Mouse (Mus musculus): ENCODE measurements around the gene Crp. TPM values are rescaled to one million over a fixed set of nuclear protein-coding genes. Genes with fewer than 3 reads are reported as not detected.
A peak's percentile ranks its signal among the peaks of the same experiment; 100 is the strongest.

The Crp gene
- polyA plus RNA-seq, 1 experiment from 2014 or later: 1.6 TPM

DNA sequence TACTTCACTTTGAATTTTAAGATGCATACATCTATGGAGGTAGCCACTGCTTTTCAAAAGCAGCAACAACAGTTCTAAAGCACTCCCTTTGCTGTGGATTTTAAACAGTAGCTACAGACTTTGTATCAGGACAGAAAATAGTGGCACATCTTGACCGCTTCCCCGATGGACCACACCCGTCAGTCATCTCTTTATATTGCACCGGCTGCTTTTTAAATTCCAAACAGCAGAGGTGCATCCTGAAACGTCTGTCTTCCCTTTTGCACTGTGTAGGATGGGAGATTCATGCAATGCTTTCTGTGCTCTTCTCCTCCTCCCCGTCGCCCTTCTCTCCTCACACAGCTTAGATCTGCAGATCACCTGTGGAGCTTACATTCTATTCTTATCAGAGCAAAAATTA, 57.3 kb downstream of the Crp start:
- no peak for ATAC-seq
- H3K4me2 ChIP-seq (replicated peaks): no peak overlapping the region

GRCm38 (mm10) chr1:172759525-172759924, 61.7 kb downstream of the Crp start:
- Histone ChIP-seq H3K36me3 (no peaks in the 10 kb centered on the region), H3K4me2 (replicated peaks) (no peak overlapping the region), H3K27ac (no peak overlapping the region), H3K27me3 (replicated peaks) (no peaks in the 10 kb centered on the region), H3K4me3 (replicated peaks) (no peak overlapping the region), H3K9ac (no peak overlapping the region), H3K4me1 (replicated peaks) (no peaks in the 10 kb centered on the region), H3K9me3 (no peaks in the 10 kb centered on the region)
- no peak for ATAC-seq
- 74% methylated on average over 1 of the region's 1 CpGs for WGBS

More for the DNA sequence above, 57.3 kb downstream of the Crp start:
- H3K36me3 ChIP-seq: no peaks in the 10 kb centered on the region
- no peaks in the 10 kb centered on the region for H3K27me3 ChIP-seq (replicated peaks)
- H3K27ac ChIP-seq: no peak overlapping the region
- no peak overlapping the region for H3K9ac ChIP-seq
- no peak overlapping the region for H3K4me3 ChIP-seq (replicated peaks)
- 74% methylated on average over 7 of the region's 7 CpGs for WGBS
- no peaks in the 10 kb centered on the region for H3K9me3 ChIP-seq
- H3K4me1 ChIP-seq (replicated peaks): no peaks in the 10 kb centered on the region

- no peak overlapping the region for H3K27ac ChIP-seq
- no peak overlapping the region for H3K9ac ChIP-seq
- no peak for ATAC-seq
- WGBS: 89% methylated on average over 5 of the region's 5 CpGs
- no peaks in the 10 kb centered on the region for H3K4me1 ChIP-seq (replicated peaks)
- no peaks in the 10 kb centered on the region for H3K27me3 ChIP-seq (replicated peaks)
- H3K4me3 ChIP-seq (replicated peaks): no peak overlapping the region
- H3K4me2 ChIP-seq (replicated peaks): no peak overlapping the region
- no peaks in the 10 kb centered on the region for H3K9me3 ChIP-seq
- H3K36me3 ChIP-seq: no peaks in the 10 kb centered on the region
Measured at GRCm38 (mm10) chr1:172779195-172779594, 81.3 kb downstream of the Crp start.

DNA sequence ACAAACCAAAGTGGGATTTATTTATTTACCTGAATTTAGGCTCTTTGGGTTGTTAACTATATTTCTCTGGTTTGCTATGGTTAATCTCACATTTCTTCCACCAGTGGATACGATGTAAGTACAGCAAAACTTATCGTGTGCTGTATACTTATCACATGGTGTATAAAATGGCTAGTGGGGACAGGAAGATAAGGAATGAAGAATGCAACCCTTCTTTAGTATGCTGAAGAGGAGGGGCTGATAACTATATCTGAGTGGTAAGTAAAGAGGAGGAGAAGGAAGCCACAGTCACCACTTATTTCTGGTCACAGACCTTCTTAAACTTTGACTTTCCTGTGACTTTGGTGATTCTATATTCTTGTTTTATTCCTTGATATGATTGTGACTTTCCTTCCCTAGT, 87.5 kb downstream of the Crp start:
- WGBS: 69% methylated on average over 2 of the region's 2 CpGs
- Histone ChIP-seq H3K27ac (no peak overlapping the region), H3K36me3 (no peaks in the 10 kb centered on the region), H3K4me3 (replicated peaks) (no peak overlapping the region), H3K4me2 (replicated peaks) (no peak overlapping the region), H3K4me1 (replicated peaks) (no peaks in the 10 kb centered on the region), H3K27me3 (replicated peaks) (no peaks in the 10 kb centered on the region), H3K9me3 (no peaks in the 10 kb centered on the region), H3K9ac (no peak overlapping the region)
- no peak for ATAC-seq

DNA sequence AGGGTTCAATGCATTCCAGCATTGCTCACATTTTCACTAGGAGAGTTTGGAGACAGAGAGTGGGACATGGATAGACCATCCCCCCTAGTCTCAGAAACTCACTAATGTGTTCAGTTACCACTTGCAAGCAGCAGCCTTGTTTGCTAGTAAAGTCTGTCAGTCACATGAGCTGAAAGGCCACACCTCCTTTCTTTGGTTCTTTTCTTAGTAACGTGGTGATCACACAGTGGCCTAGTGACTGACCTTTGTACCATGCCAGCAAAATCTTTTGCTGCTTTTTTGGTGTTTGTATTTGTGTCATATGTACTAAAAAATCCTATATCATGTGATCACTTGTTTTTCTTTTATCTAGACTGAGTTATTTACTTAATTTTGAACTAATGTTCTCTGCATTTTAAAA, 88.0 kb downstream of the Crp start:
- Histone ChIP-seq H3K4me1 (replicated peaks) (no peaks in the 10 kb centered on the region), H3K4me3 (replicated peaks) (no peak overlapping the region), H3K27ac (no peak overlapping the region), H3K9me3 (no peaks in the 10 kb centered on the region), H3K27me3 (replicated peaks) (no peaks in the 10 kb centered on the region), H3K4me2 (replicated peaks) (no peak overlapping the region), H3K36me3 (no peaks in the 10 kb centered on the region), H3K9ac (no peak overlapping the region)
- peak; percentile 82 for ATAC-seq
- 19% methylated on average over 1 of the region's 1 CpGs for WGBS

DNA sequence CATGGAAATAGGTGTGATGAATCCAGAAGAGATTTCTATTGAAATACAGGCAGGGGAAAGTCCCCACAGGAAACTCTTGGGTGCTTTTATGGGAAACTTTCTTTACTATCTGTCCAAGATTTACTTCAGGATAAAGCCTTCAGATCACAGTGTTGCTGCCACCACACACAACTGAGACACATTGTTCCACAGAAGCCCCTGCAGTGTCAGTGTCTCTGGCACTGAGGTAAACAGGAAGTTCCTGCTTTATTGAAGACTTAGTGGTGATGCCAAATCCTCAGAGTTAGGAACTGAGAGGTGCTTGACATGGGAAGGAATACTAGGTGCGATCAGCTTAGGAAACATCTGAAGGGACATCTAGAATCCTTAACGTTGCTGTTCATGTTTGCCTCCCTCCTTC, 131.1 kb downstream of the Crp start:
- H3K9me3 ChIP-seq: no peaks in the 10 kb centered on the region
- no peak overlapping the region for H3K4me3 ChIP-seq (replicated peaks)
- 77% methylated on average over 2 of the region's 2 CpGs for WGBS
- H3K9ac ChIP-seq: no peak overlapping the region
- H3K4me2 ChIP-seq (replicated peaks): no peak overlapping the region
- ATAC-seq: no peak
- H3K27me3 ChIP-seq (replicated peaks): no peaks in the 10 kb centered on the region
- H3K36me3 ChIP-seq: no peaks in the 10 kb centered on the region
- no peak overlapping the region for H3K27ac ChIP-seq
- H3K4me1 ChIP-seq (replicated peaks): no peaks in the 10 kb centered on the region

- Histone ChIP-seq H3K27me3 (replicated peaks) (no peaks in the 10 kb centered on the region), H3K9ac (no peak overlapping the region), H3K4me1 (replicated peaks) (no peaks in the 10 kb centered on the region), H3K4me2 (replicated peaks) (no peak overlapping the region), H3K36me3 (no peaks in the 10 kb centered on the region), H3K4me3 (replicated peaks) (no peak overlapping the region), H3K27ac (no peak overlapping the region), H3K9me3 (no peaks in the 10 kb centered on the region)
- WGBS: 81% methylated on average over 2 of the region's 2 CpGs
- no peak for ATAC-seq
Measured at GRCm38 (mm10) chr1:172847044-172847761, 149.3 kb downstream of the Crp start.

DNA sequence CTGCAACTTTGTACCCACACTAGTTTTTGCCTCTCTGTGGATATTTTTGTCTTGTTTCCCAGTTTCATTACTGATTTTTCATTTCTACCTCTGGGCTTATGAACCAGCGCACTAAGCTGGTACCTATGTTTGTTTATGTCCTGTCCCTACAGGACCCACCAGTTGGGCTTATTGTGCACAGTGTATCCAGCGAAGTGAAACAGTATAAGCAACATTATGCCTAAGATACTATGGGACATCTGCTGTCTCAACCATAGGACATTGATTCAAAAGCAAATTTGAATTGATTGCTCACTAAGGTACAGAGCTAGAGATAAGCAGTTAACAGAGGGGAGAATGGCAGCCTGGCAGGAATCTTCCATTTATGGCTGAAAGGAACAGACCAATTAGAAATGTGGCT, 150.3 kb downstream of the Crp start:
- H3K4me3 ChIP-seq (replicated peaks): no peak overlapping the region
- H3K36me3 ChIP-seq: no peaks in the 10 kb centered on the region
- H3K27ac ChIP-seq: no peak overlapping the region
- no peaks in the 10 kb centered on the region for H3K4me1 ChIP-seq (replicated peaks)
- 89% methylated on average over 2 of the region's 2 CpGs for WGBS
- H3K4me2 ChIP-seq (replicated peaks): no peak overlapping the region
- H3K27me3 ChIP-seq (replicated peaks): no peaks in the 10 kb centered on the region
- no peak for ATAC-seq
- no peaks in the 10 kb centered on the region for H3K9me3 ChIP-seq
- no peak overlapping the region for H3K9ac ChIP-seq

- 69% methylated on average over 4 of the region's 4 CpGs for WGBS
- H3K4me3 ChIP-seq (replicated peaks): no peak overlapping the region
- ATAC-seq: no peak
- no peaks in the 10 kb centered on the region for H3K36me3 ChIP-seq
- H3K9me3 ChIP-seq: no peaks in the 10 kb centered on the region
- H3K4me2 ChIP-seq (replicated peaks): no peak overlapping the region
- H3K27ac ChIP-seq: no peak overlapping the region
- no peaks in the 10 kb centered on the region for H3K27me3 ChIP-seq (replicated peaks)
- H3K9ac ChIP-seq: no peak overlapping the region
- H3K4me1 ChIP-seq (replicated peaks): no peaks in the 10 kb centered on the region
Measured at GRCm38 (mm10) chr1:172875265-172875664, 177.4 kb downstream of the Crp start.

DNA sequence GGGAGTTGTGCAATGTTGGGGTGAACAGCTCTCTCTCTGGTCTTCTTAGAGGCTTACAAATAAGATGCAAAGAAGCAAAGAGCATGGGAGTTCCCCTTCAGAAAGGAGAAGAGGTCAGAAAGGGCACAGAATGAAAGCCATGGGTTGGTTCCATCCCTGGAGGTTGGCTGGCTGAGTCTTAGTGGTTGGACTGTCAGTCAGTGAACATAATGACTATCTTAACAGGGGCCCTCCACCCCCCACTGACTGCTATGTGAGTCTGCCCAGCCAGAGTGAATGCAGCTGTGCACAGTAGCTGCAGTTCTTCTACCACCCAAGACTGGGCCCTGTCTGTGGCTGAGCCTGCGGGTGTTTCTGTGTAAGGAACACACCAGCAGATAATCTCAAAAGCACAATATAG, 178.8 kb downstream of the Crp start:
- WGBS: 78% methylated on average over 1 of the region's 1 CpGs
- Histone ChIP-seq H3K4me3 (replicated peaks) (no peak overlapping the region), H3K9me3 (no peaks in the 10 kb centered on the region), H3K36me3 (no peaks in the 10 kb centered on the region), H3K27me3 (replicated peaks) (no peaks in the 10 kb centered on the region), H3K27ac (no peak overlapping the region), H3K4me1 (replicated peaks) (no peaks in the 10 kb centered on the region), H3K4me2 (replicated peaks) (no peak overlapping the region), H3K9ac (no peak overlapping the region)
- ATAC-seq: no peak

Other genes starting within 250 kb of the Crp start
- 2.2 and 2.5 TPM in 2 replicates for gene Slamf9, start 222.7 kb upstream of the Crp start, polyA plus RNA-seq (2015; fragmentation: Nextera tagmentation; extraction: Ambion mirVana)
- gene Igsf9, start 216.3 kb upstream of the Crp start, polyA plus RNA-seq (2015; fragmentation: Nextera tagmentation; extraction: Ambion mirVana): 68.7 and 77.8 TPM in 2 replicates
- gene Tagln2, start 198.0 kb upstream of the Crp start, polyA plus RNA-seq (2015; fragmentation: Nextera tagmentation; extraction: Ambion mirVana): 388 and 395 TPM in 2 replicates
- gene Cfap45, start 177.3 kb upstream of the Crp start, polyA plus RNA-seq (2015; fragmentation: Nextera tagmentation; extraction: Ambion mirVana): 1.1 and 1.2 TPM in 2 replicates
- 0.28 and 0.43 TPM in 2 replicates for gene Vsig8, start 142.1 kb upstream of the Crp start, polyA plus RNA-seq (2015; fragmentation: Nextera tagmentation; extraction: Ambion mirVana)
- 0.33 and 0.37 TPM in 2 replicates for gene Slamf8, start 107.5 kb upstream of the Crp start, polyA plus RNA-seq (2015; fragmentation: Nextera tagmentation; extraction: Ambion mirVana)
- gene Fcrl6, start 95.5 kb upstream of the Crp start, polyA plus RNA-seq (2015; fragmentation: Nextera tagmentation; extraction: Ambion mirVana): not detected in 2 replicates
- 11.3 and 12.8 TPM in 2 replicates for gene Dusp23, start 65.1 kb upstream of the Crp start, polyA plus RNA-seq (2015; fragmentation: Nextera tagmentation; extraction: Ambion mirVana)
- gene Apcs, start 197.0 kb downstream of the Crp start, polyA plus RNA-seq (2015; fragmentation: Nextera tagmentation; extraction: Ambion mirVana): 3.6 and 4.9 TPM in 2 replicates

Measured in intestine, embryonic 15.5 days (tissue).